Mouse (Mus musculus): ENCODE data around the gene Olfr345. TPM values are rescaled to one million over a fixed set of nuclear protein-coding genes. Genes with fewer than 3 reads are reported as not detected.

Olfr345 gene
- polyA plus RNA-seq (2015; fragmentation: Nextera tagmentation; extraction: Ambion mirVana), result not detected in 2 replicates

- Histone ChIP-seq H3K4me2 (ENCODE audit: low read length) (no peak within 1 kb of the TSS), H3K9me3 (ENCODE audit: control insufficient read depth, low read length) (peaks cover 3% of the 10 kb centered on the region; the same call in 1 of the 2 replicates), H3K27ac (ENCODE audit: low read depth, low read length) (no peak within 1 kb of the TSS), H3K36me3 (ENCODE audit: control insufficient read depth, insufficient read depth, low read length) (no peaks in the 10 kb centered on the region), H3K9ac (ENCODE audit: low read depth, low read length) (no peak within 1 kb of the TSS), H3K27me3 (replicated peaks; ENCODE audit: control insufficient read depth, insufficient read depth, low read length) (no peaks in the 10 kb centered on the region), H3K4me3 (ENCODE audit: low read length) (no peak within 1 kb of the TSS), H3K4me1 (ENCODE audit: control insufficient read depth, insufficient read depth, low read depth, low read length) (no peaks in the 10 kb centered on the region)
- no peak for ATAC-seq
- 74% methylated on average over 1 of the region's 1 CpGs for WGBS
Observed at GRCm38 (mm10) chr2:36639741-36640140, at the start of gene Olfr345. TSS of gene Olfr345 (plus strand) at chr2:36640041.

- WGBS, result 73% methylated on average over 1 of the region's 1 CpGs
- no peaks in the 10 kb centered on the region for H3K27me3 ChIP-seq (replicated peaks; ENCODE audit: control insufficient read depth, insufficient read depth, low read length)
- no peaks in the 10 kb centered on the region for H3K36me3 ChIP-seq (ENCODE audit: control insufficient read depth, insufficient read depth, low read length)
- no peak within 1 kb of the TSS for H3K9ac ChIP-seq (ENCODE audit: low read depth, low read length)
- no peak within 1 kb of the TSS for H3K4me3 ChIP-seq (ENCODE audit: low read length)
- no peaks in the 10 kb centered on the region for H3K4me1 ChIP-seq (ENCODE audit: control insufficient read depth, insufficient read depth, low read depth, low read length)
- no peak within 1 kb of the TSS for H3K27ac ChIP-seq (ENCODE audit: low read depth, low read length)
- peaks cover 2% of the 10 kb centered on the region; the same call in 1 of the 2 replicates for H3K9me3 ChIP-seq (ENCODE audit: control insufficient read depth, low read length)
- ATAC-seq, result no peak
- H3K4me2 ChIP-seq (ENCODE audit: low read length), result no peak within 1 kb of the TSS
Observed at GRCm38 (mm10) chr2:36685488-36685887, 45.6 kb downstream of the Olfr345 start, which contains the start of gene Olfr346. TSS of gene Olfr346 (plus strand) at chr2:36685788.

Other genes with a start within 250 kb of the Olfr345 start
- not detected in 2 replicates for gene Olfr339, start 221.1 kb upstream of the Olfr345 start, polyA plus RNA-seq (2015; fragmentation: Nextera tagmentation; extraction: Ambion mirVana)
- gene Olfr340, start 187.5 kb upstream of the Olfr345 start, polyA plus RNA-seq (2015; fragmentation: Nextera tagmentation; extraction: Ambion mirVana), result not detected in 2 replicates
- not detected in 2 replicates for gene Olfr341, start 157.6 kb upstream of the Olfr345 start, polyA plus RNA-seq (2015; fragmentation: Nextera tagmentation; extraction: Ambion mirVana)
- gene Olfr342, start 115.0 kb upstream of the Olfr345 start, polyA plus RNA-seq (2015; fragmentation: Nextera tagmentation; extraction: Ambion mirVana), result not detected in 2 replicates
- gene Olfr344, start 73.4 kb upstream of the Olfr345 start, polyA plus RNA-seq (2015; fragmentation: Nextera tagmentation; extraction: Ambion mirVana), result not detected in 2 replicates
- not detected in 2 replicates for gene Olfr346, start 45.7 kb downstream of the Olfr345 start, polyA plus RNA-seq (2015; fragmentation: Nextera tagmentation; extraction: Ambion mirVana)
- gene Olfr347, start 91.9 kb downstream of the Olfr345 start, polyA plus RNA-seq (2015; fragmentation: Nextera tagmentation; extraction: Ambion mirVana), result not detected in 2 replicates
- not detected in 2 replicates for gene Olfr348, start 144.2 kb downstream of the Olfr345 start, polyA plus RNA-seq (2015; fragmentation: Nextera tagmentation; extraction: Ambion mirVana)
- gene Olfr50, start 150.5 kb downstream of the Olfr345 start, polyA plus RNA-seq (2015; fragmentation: Nextera tagmentation; extraction: Ambion mirVana), result not detected in 2 replicates
- not detected in 2 replicates for gene Olfr3, start 177.0 kb downstream of the Olfr345 start, polyA plus RNA-seq (2015; fragmentation: Nextera tagmentation; extraction: Ambion mirVana)
- not detected in 2 replicates for gene Olfr350, start 206.3 kb downstream of the Olfr345 start, polyA plus RNA-seq (2015; fragmentation: Nextera tagmentation; extraction: Ambion mirVana)
- not detected in 2 replicates for gene Olfr351, start 222.6 kb downstream of the Olfr345 start, polyA plus RNA-seq (2015; fragmentation: Nextera tagmentation; extraction: Ambion mirVana)
- not detected in 2 replicates for gene Olfr352, start 228.4 kb downstream of the Olfr345 start, polyA plus RNA-seq (2015; fragmentation: Nextera tagmentation; extraction: Ambion mirVana)